Mouse (Mus musculus): ENCODE measurements at regions not wholly inside any gene's neighbourhood (a gene's known extent, or its start where the extent isn't known, plus 50 kb on each side); places are given as distances from the start of the nearest gene placed in this dataset.

- Histone ChIP-seq H3K9me3 (ENCODE audit: low read depth, low read length) (no peaks in the 10 kb centered on the region), H3K27ac (ENCODE audit: low read depth) (no peak overlapping the region), H3K27me3 (ENCODE audit: insufficient read depth, low read length) (no peaks in the 10 kb centered on the region), H3K9ac (no peak overlapping the region), H3K36me3 (ENCODE audit: insufficient read depth) (no peaks in the 10 kb centered on the region), H3K4me1 (ENCODE audit: insufficient read depth) (no peaks in the 10 kb centered on the region), H3K4me3 (ENCODE audit: low read depth, low read length) (no peak overlapping the region), H3K4me2 (no peak overlapping the region)
- TF ChIP-seq CTCF (IDR thresholded peaks at IDR 0.05; ENCODE audit: low read depth), result no peak
- no peak for DNase-seq
- WGBS, result 36% methylated on average over 2 of the region's 2 CpGs
- ATAC-seq (ENCODE audit: insufficient read depth), result no peak
Measured at GRCm38 (mm10) chr3:21983993-21984725, 92.3 kb upstream of the Tbl1xr1 start.

GRCm38 (mm10) chr3:21984807-21985206 is 91.6 kb upstream of the Tbl1xr1 start:
- no peaks in the 10 kb centered on the region for H3K36me3 ChIP-seq (ENCODE audit: insufficient read depth)
- no peak overlapping the region for H3K27ac ChIP-seq (ENCODE audit: low read depth)
- no peak for ATAC-seq (ENCODE audit: insufficient read depth)
- 64% methylated on average over 2 of the region's 2 CpGs for WGBS
- H3K9me3 ChIP-seq (ENCODE audit: low read depth, low read length), result no peaks in the 10 kb centered on the region
- H3K27me3 ChIP-seq (ENCODE audit: insufficient read depth, low read length), result no peaks in the 10 kb centered on the region
- no peak overlapping the region for H3K9ac ChIP-seq
- no peak for TF ChIP-seq CTCF (IDR thresholded peaks at IDR 0.05; ENCODE audit: low read depth)
- H3K4me3 ChIP-seq (ENCODE audit: low read depth, low read length), result no peak overlapping the region
- DNase-seq, result no peak
- no peaks in the 10 kb centered on the region for H3K4me1 ChIP-seq (ENCODE audit: insufficient read depth)
- H3K4me2 ChIP-seq, result no peak overlapping the region

GRCm38 (mm10) chr3:21986164-21986892 is 90.1 kb upstream of the Tbl1xr1 start:
- Histone ChIP-seq H3K9me3 (ENCODE audit: low read depth, low read length) (no peaks in the 10 kb centered on the region), H3K27ac (ENCODE audit: low read depth) (no peak overlapping the region), H3K9ac (no peak overlapping the region), H3K27me3 (ENCODE audit: insufficient read depth, low read length) (no peaks in the 10 kb centered on the region), H3K4me1 (ENCODE audit: insufficient read depth) (no peaks in the 10 kb centered on the region), H3K4me3 (ENCODE audit: low read depth, low read length) (no peak overlapping the region), H3K36me3 (ENCODE audit: insufficient read depth) (no peaks in the 10 kb centered on the region), H3K4me2 (no peak overlapping the region)
- TF ChIP-seq CTCF (IDR thresholded peaks at IDR 0.05; ENCODE audit: low read depth), result no peak
- WGBS, result 63% methylated on average over 5 of the region's 5 CpGs
- DNase-seq (no peak), ATAC-seq (ENCODE audit: insufficient read depth) (no peak)

- 87% methylated on average over 2 of the region's 2 CpGs for WGBS
- Histone ChIP-seq H3K9ac (no peak overlapping the region), H3K27ac (ENCODE audit: low read depth) (no peak overlapping the region), H3K4me1 (ENCODE audit: insufficient read depth) (no peaks in the 10 kb centered on the region), H3K4me3 (ENCODE audit: low read depth, low read length) (no peak overlapping the region), H3K27me3 (ENCODE audit: insufficient read depth, low read length) (no peaks in the 10 kb centered on the region), H3K9me3 (ENCODE audit: low read depth, low read length) (no peaks in the 10 kb centered on the region), H3K4me2 (no peak overlapping the region), H3K36me3 (ENCODE audit: insufficient read depth) (no peaks in the 10 kb centered on the region)
- no peak for TF ChIP-seq CTCF (IDR thresholded peaks at IDR 0.05; ENCODE audit: low read depth)
- no peak for DNase-seq
- ATAC-seq (ENCODE audit: insufficient read depth), result no peak
Measured at GRCm38 (mm10) chr3:21986893-21987250, 89.6 kb upstream of the Tbl1xr1 start.

- H3K9me3 ChIP-seq (ENCODE audit: low read depth, low read length), result no peaks in the 10 kb centered on the region
- H3K27me3 ChIP-seq (ENCODE audit: insufficient read depth, low read length), result no peaks in the 10 kb centered on the region
- TF ChIP-seq CTCF (IDR thresholded peaks at IDR 0.05; ENCODE audit: low read depth), result no peak
- H3K4me2 ChIP-seq, result no peak overlapping the region
- 81% methylated on average over 5 of the region's 5 CpGs for WGBS
- ATAC-seq (ENCODE audit: insufficient read depth), result no peak
- H3K9ac ChIP-seq, result no peak overlapping the region
- H3K4me3 ChIP-seq (ENCODE audit: low read depth, low read length), result no peak overlapping the region
- no peak for DNase-seq
- H3K27ac ChIP-seq (ENCODE audit: low read depth), result no peak overlapping the region
- no peaks in the 10 kb centered on the region for H3K36me3 ChIP-seq (ENCODE audit: insufficient read depth)
- H3K4me1 ChIP-seq (ENCODE audit: insufficient read depth), result no peaks in the 10 kb centered on the region
Measured at GRCm38 (mm10) chr3:21987455-21988009, 88.9 kb upstream of the Tbl1xr1 start.

GRCm38 (mm10) chr3:21988010-21988531 is 88.4 kb upstream of the Tbl1xr1 start:
- 64% methylated on average over 8 of the region's 8 CpGs for WGBS
- DNase-seq, result no peak
- H3K4me3 ChIP-seq (ENCODE audit: low read depth, low read length), result no peak overlapping the region
- no peaks in the 10 kb centered on the region for H3K9me3 ChIP-seq (ENCODE audit: low read depth, low read length)
- no peak overlapping the region for H3K4me2 ChIP-seq
- no peak for TF ChIP-seq CTCF (IDR thresholded peaks at IDR 0.05; ENCODE audit: low read depth)
- H3K27me3 ChIP-seq (ENCODE audit: insufficient read depth, low read length), result no peaks in the 10 kb centered on the region
- H3K4me1 ChIP-seq (ENCODE audit: insufficient read depth), result no peaks in the 10 kb centered on the region
- H3K36me3 ChIP-seq (ENCODE audit: insufficient read depth), result no peaks in the 10 kb centered on the region
- H3K27ac ChIP-seq (ENCODE audit: low read depth), result no peak overlapping the region
- no peak for ATAC-seq (ENCODE audit: insufficient read depth)
- H3K9ac ChIP-seq, result no peak overlapping the region

- H3K4me1 ChIP-seq (ENCODE audit: insufficient read depth), result no peaks in the 10 kb centered on the region
- no peaks in the 10 kb centered on the region for H3K9me3 ChIP-seq (ENCODE audit: low read depth, low read length)
- no peaks in the 10 kb centered on the region for H3K36me3 ChIP-seq (ENCODE audit: insufficient read depth)
- DNase-seq, result no peak
- ATAC-seq (ENCODE audit: insufficient read depth), result no peak
- TF ChIP-seq CTCF (IDR thresholded peaks at IDR 0.05; ENCODE audit: low read depth), result no peak
- no peaks in the 10 kb centered on the region for H3K27me3 ChIP-seq (ENCODE audit: insufficient read depth, low read length)
- no peak overlapping the region for H3K4me2 ChIP-seq
- H3K27ac ChIP-seq (ENCODE audit: low read depth), result no peak overlapping the region
- no peak overlapping the region for H3K4me3 ChIP-seq (ENCODE audit: low read depth, low read length)
- H3K9ac ChIP-seq, result no peak overlapping the region
- WGBS, result 89% methylated on average over 4 of the region's 4 CpGs
Measured at GRCm38 (mm10) chr3:21990526-21990925, 85.9 kb upstream of the Tbl1xr1 start.
